Mouse (Mus musculus): Measurements from ENCODE around the gene Nudt16l1. TPM values are rescaled to one million over a fixed set of nuclear protein-coding genes. Genes with fewer than 3 reads are reported as not detected.

The Nudt16l1 gene
- polyA plus RNA-seq, 1 experiment, result 102 TPM

- no peak for DNase-seq
- 98% methylated on average over 3 of the region's 3 CpGs for WGBS
- peaks cover 7% of the 10 kb centered on the region; the same call in 1 of the 2 replicates for H3K4me1 ChIP-seq (ENCODE audit: control insufficient read depth, insufficient read depth, low read length)
- H3K27me3 ChIP-seq (ENCODE audit: control insufficient read depth, insufficient read depth, low read length), result no peaks in the 10 kb centered on the region
- H3K27ac ChIP-seq (ENCODE audit: insufficient read depth, low read length), result no peak overlapping the region
- H3K4me3 ChIP-seq (replicated peaks; ENCODE audit: insufficient read depth, low read depth, low read length), result no peak overlapping the region
- TF ChIP-seq CTCF (IDR thresholded peaks at IDR 0.05; ENCODE audit: borderline replicate concordance, insufficient read depth, low read depth, low read length) (no peak), POLR2A (IDR thresholded peaks at IDR 0.05; ENCODE audit: borderline replicate concordance, insufficient read depth, low read length) (no peak)
Measured at GRCm38 (mm10) chr16:4943431-4943830, 4.9 kb downstream of the Nudt16l1 start.

DNA sequence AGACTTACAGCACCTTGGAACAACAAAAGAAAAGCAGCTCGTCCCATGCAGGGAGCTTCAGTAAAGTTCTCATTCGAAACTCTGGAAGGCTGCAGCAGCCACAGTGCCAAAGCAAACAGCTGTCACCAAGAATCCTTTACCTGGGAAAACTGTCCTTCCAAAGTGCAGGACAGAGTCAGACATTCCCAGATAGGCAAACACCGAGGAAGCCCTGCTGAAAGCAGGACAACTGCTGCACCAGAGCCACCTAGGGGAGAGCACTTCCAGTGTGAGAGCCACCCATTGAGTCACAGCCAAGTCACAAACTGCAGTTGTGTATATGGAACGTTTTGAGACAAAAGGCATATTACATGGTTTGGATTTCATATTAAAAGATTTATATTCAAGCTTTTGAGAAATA lies 6.9 kb downstream of the Nudt16l1 start:
- peaks cover 2% of the 10 kb centered on the region; the same call in 1 of the 2 replicates for H3K4me1 ChIP-seq (ENCODE audit: control insufficient read depth, insufficient read depth, low read length)
- TF ChIP-seq POLR2A (IDR thresholded peaks at IDR 0.05; ENCODE audit: borderline replicate concordance, insufficient read depth, low read length), result no peak
- TF ChIP-seq CTCF (IDR thresholded peaks at IDR 0.05; ENCODE audit: borderline replicate concordance, insufficient read depth, low read depth, low read length), result no peak
- H3K27ac ChIP-seq (ENCODE audit: insufficient read depth, low read length), result no peak overlapping the region
- no peak for DNase-seq
- no peaks in the 10 kb centered on the region for H3K27me3 ChIP-seq (ENCODE audit: control insufficient read depth, insufficient read depth, low read length)
- WGBS, result 58% methylated on average over 4 of the region's 4 CpGs
- no peak overlapping the region for H3K4me3 ChIP-seq (replicated peaks; ENCODE audit: insufficient read depth, low read depth, low read length)

GRCm38 (mm10) chr16:4946155-4946554 lies 7.6 kb downstream of the Nudt16l1 start:
- Histone ChIP-seq H3K27ac (ENCODE audit: insufficient read depth, low read length) (no peak overlapping the region), H3K4me3 (replicated peaks; ENCODE audit: insufficient read depth, low read depth, low read length) (no peak overlapping the region), H3K27me3 (ENCODE audit: control insufficient read depth, insufficient read depth, low read length) (no peaks in the 10 kb centered on the region), H3K4me1 (ENCODE audit: control insufficient read depth, insufficient read depth, low read length) (no peaks in the 10 kb centered on the region)
- no peak for DNase-seq
- 93% methylated on average over 3 of the region's 3 CpGs for WGBS
- TF ChIP-seq POLR2A (IDR thresholded peaks at IDR 0.05; ENCODE audit: borderline replicate concordance, insufficient read depth, low read length), result no peak
- no peak for TF ChIP-seq CTCF (IDR thresholded peaks at IDR 0.05; ENCODE audit: borderline replicate concordance, insufficient read depth, low read depth, low read length)

DNA sequence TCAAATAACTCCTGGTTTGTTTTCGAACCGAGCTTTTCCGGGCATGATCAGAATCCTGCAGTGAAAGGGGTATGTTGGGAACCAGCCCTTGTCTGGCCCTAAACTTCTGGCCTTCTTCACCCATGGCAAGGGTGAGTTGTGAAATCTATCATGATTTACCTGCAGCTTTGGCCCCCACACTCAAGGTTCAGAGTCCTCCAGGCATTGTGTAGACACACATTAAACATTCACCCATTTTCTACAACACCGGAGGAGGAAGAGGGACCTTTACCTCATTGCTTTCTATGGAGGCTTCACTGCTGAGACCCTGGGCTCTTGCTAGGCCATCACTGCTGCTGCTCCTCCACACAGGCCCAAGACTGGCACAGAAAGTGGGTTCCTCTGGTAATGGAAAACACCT lies 8.8 kb downstream of the Nudt16l1 start:
- DNase-seq, result no peak
- no peak overlapping the region for H3K4me3 ChIP-seq (replicated peaks; ENCODE audit: insufficient read depth, low read depth, low read length)
- TF ChIP-seq POLR2A (IDR thresholded peaks at IDR 0.05; ENCODE audit: borderline replicate concordance, insufficient read depth, low read length) (no peak), CTCF (IDR thresholded peaks at IDR 0.05; ENCODE audit: borderline replicate concordance, insufficient read depth, low read depth, low read length) (no peak)
- no peaks in the 10 kb centered on the region for H3K4me1 ChIP-seq (ENCODE audit: control insufficient read depth, insufficient read depth, low read length)
- WGBS, result 72% methylated on average over 4 of the region's 4 CpGs
- H3K27me3 ChIP-seq (ENCODE audit: control insufficient read depth, insufficient read depth, low read length), result no peaks in the 10 kb centered on the region
- no peak overlapping the region for H3K27ac ChIP-seq (ENCODE audit: insufficient read depth, low read length)

DNA sequence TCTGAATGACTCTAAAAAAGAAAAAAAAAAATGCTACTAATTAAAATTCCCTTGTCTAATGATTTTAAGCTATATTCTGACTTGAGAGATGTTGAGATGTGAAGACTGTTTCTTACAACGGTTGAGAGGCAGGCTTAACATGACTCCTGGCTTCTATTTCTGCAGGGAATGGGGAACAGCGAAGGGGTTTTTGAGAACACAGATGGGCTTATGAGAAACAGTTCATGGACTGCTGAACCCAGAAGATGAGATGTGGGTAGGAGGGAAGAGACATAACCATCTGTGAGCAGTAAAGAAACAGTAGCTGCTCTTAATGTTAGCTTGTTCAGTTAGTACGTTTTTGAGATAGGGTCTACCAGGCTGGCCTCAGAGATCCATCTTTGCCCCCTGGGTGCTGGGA lies 18.0 kb downstream of the Nudt16l1 start:
- peaks cover 20% of the 10 kb centered on the region for H3K4me1 ChIP-seq (ENCODE audit: control insufficient read depth, insufficient read depth, low read length)
- H3K27ac ChIP-seq (ENCODE audit: insufficient read depth, low read length), result peak overlapping the region; percentile 90; the same call in 1 of the 2 replicates
- H3K27me3 ChIP-seq (ENCODE audit: control insufficient read depth, insufficient read depth, low read length), result no peaks in the 10 kb centered on the region
- no peak overlapping the region for H3K4me3 ChIP-seq (replicated peaks; ENCODE audit: insufficient read depth, low read depth, low read length)
- 38% methylated on average over 3 of the region's 3 CpGs for WGBS
- TF ChIP-seq CTCF (IDR thresholded peaks at IDR 0.05; ENCODE audit: borderline replicate concordance, insufficient read depth, low read depth, low read length) (no peak), POLR2A (IDR thresholded peaks at IDR 0.05; ENCODE audit: borderline replicate concordance, insufficient read depth, low read length) (no peak)
- DNase-seq, result no peak

DNA sequence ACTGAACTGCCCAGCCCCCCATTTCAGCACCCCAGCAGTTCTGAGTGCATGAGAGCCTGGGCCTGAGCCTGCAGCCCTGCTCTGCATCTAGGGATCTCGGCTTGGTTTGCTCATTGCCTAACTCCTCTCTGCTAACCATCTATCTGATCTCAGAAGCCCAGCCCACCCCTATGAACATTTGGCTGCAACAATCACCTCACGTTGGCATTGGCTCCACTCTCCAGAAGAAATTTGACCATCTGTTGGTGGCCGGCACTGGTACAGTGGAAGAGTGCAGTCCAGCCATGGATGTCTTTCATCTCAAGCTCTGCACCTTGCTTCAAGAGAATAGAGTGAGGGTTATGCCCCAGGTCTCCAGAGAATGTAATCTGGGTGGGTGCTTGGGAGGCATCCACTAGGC lies 18.9 kb downstream of the Nudt16l1 start:
- peak overlapping the region; percentile 90 for H3K27ac ChIP-seq (ENCODE audit: insufficient read depth, low read length)
- H3K27me3 ChIP-seq (ENCODE audit: control insufficient read depth, insufficient read depth, low read length), result no peaks in the 10 kb centered on the region
- peaks cover 20% of the 10 kb centered on the region for H3K4me1 ChIP-seq (ENCODE audit: control insufficient read depth, insufficient read depth, low read length)
- WGBS, result 9% methylated on average over 3 of the region's 3 CpGs
- no peak for TF ChIP-seq CTCF (IDR thresholded peaks at IDR 0.05; ENCODE audit: borderline replicate concordance, insufficient read depth, low read depth, low read length)
- TF ChIP-seq POLR2A (IDR thresholded peaks at IDR 0.05; ENCODE audit: borderline replicate concordance, insufficient read depth, low read length), result 0 out of 2 replicates have a peak, but pooled peaks have one; percentile 13
- DNase-seq, result peak; percentile 64 to 80
- H3K4me3 ChIP-seq (replicated peaks; ENCODE audit: insufficient read depth, low read depth, low read length), result no peak overlapping the region

DNA sequence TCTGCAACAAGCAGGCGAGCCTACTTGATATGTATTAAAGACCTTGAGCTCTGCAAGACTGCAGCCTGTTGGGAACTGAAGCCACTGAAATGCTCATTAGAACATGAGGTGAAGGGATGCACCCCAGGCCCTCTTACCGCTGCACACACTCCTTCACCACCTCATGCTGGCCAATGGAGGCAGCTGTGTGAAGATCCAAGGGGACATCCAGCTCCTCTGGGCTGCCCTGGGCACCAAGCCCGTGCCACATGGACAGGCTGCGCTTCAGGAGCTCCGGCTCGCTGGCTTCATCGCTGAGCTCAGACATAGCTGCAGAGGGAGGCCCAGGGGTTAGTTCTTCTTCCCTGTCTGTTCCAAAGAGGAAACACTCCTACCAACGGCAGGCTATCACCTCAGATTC lies 21.7 kb downstream of the Nudt16l1 start:
- TF ChIP-seq POLR2A (IDR thresholded peaks at IDR 0.05; ENCODE audit: borderline replicate concordance, insufficient read depth, low read length) (no peak), CTCF (IDR thresholded peaks at IDR 0.05; ENCODE audit: borderline replicate concordance, insufficient read depth, low read depth, low read length) (no peak)

GRCm38 (mm10) chr16:4963346-4963745 lies 24.8 kb downstream of the Nudt16l1 start:
- no peak for DNase-seq
- H3K4me3 ChIP-seq (replicated peaks; ENCODE audit: insufficient read depth, low read depth, low read length), result peak overlapping the region; percentile 78
- WGBS, result 33% methylated on average over 9 of the region's 9 CpGs
- no peaks in the 10 kb centered on the region for H3K27me3 ChIP-seq (ENCODE audit: control insufficient read depth, insufficient read depth, low read length)
- TF ChIP-seq POLR2A (IDR thresholded peaks at IDR 0.05; ENCODE audit: borderline replicate concordance, insufficient read depth, low read length) (no peak), CTCF (IDR thresholded peaks at IDR 0.05; ENCODE audit: borderline replicate concordance, insufficient read depth, low read depth, low read length) (no peak)
- no peak overlapping the region for H3K27ac ChIP-seq (ENCODE audit: insufficient read depth, low read length)
- H3K4me1 ChIP-seq (ENCODE audit: control insufficient read depth, insufficient read depth, low read length), result peaks cover 17% of the 10 kb centered on the region

More for the DNA sequence above, 21.7 kb downstream of the Nudt16l1 start:
- H3K4me3 ChIP-seq (replicated peaks; ENCODE audit: insufficient read depth, low read depth, low read length), result no peak overlapping the region
- H3K4me1 ChIP-seq (ENCODE audit: control insufficient read depth, insufficient read depth, low read length), result peaks cover 23% of the 10 kb centered on the region
- WGBS, result 19% methylated on average over 8 of the region's 8 CpGs
- H3K27me3 ChIP-seq (ENCODE audit: control insufficient read depth, insufficient read depth, low read length), result no peaks in the 10 kb centered on the region
- no peak for DNase-seq
- H3K27ac ChIP-seq (ENCODE audit: insufficient read depth, low read length), result no peak overlapping the region

All from cerebellum, adult 2 months (tissue).